Mouse (Mus musculus): Measurements from ENCODE around the gene Tmem50b. TPM values are rescaled to one million over a fixed set of nuclear protein-coding genes. Genes with fewer than 3 reads are reported as not detected.
"Not testable (repeated sequence)": the region's sequence is repeated elsewhere in the genome, so short reads cannot be mapped to it uniquely, and the experiment has no call there.

Tmem50b gene
- polyA plus RNA-seq, 1 experiment from 2014 or later, result 39.5 TPM

- Histone ChIP-seq H3K36me3 (ENCODE audit: control insufficient read depth, insufficient read depth, low read length) (no peaks in the 10 kb centered on the region), H3K4me2 (ENCODE audit: low read depth, low read length) (no peak overlapping the region), H3K27me3 (replicated peaks; ENCODE audit: control insufficient read depth, insufficient read depth, low read length) (no peaks in the 10 kb centered on the region), H3K4me3 (ENCODE audit: low read depth, low read length) (no peak overlapping the region), H3K9ac (ENCODE audit: low read depth, low read length) (no peak overlapping the region), H3K27ac (replicated peaks; ENCODE audit: low read depth, low read length) (no peak overlapping the region), H3K4me1 (ENCODE audit: control insufficient read depth, insufficient read depth, low read length) (peaks cover 13% of the 10 kb centered on the region), H3K9me3 (ENCODE audit: control insufficient read depth, low read length) (no peaks in the 10 kb centered on the region)
- no peak for ATAC-seq (ENCODE audit: low read depth)
- WGBS, result 83% methylated on average over 6 of the region's 6 CpGs
- no peak for DNase-seq (ENCODE audit: low spot score)
These were observed 61.2 kb downstream of the Tmem50b start for GRCm38 (mm10) chr16:91536372-91536771.

DNA sequence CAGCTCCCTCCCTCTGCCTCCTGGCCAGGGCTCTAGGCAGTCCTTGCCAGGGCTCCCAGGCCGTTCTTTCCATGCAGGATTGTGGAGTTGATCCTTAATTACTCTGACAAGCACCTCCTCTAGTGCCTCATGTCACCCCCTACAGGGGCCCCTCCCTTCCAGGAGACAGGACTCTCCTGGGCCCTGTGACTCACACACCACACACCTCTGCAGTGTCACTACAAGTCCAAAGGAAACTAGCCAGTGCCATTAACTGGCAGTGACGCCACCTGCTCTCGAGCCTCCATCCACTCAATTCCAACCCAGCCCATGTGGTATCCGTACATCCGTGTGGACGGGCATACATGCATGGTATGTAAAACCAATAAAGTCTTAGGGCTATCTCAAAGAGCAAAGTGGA lies 62.7 kb downstream of the Tmem50b start:
- H3K4me3 ChIP-seq (ENCODE audit: low read depth, low read length), result no peak overlapping the region
- H3K9me3 ChIP-seq (ENCODE audit: control insufficient read depth, low read length), result no peaks in the 10 kb centered on the region
- ATAC-seq (ENCODE audit: low read depth), result no peak
- H3K9ac ChIP-seq (ENCODE audit: low read depth, low read length), result no peak overlapping the region
- peaks cover 11% of the 10 kb centered on the region; the same call in 1 of the 2 replicates for H3K4me1 ChIP-seq (ENCODE audit: control insufficient read depth, insufficient read depth, low read length)
- H3K27ac ChIP-seq (replicated peaks; ENCODE audit: low read depth, low read length), result no peak overlapping the region
- no peak overlapping the region for H3K4me2 ChIP-seq (ENCODE audit: low read depth, low read length)
- no peaks in the 10 kb centered on the region for H3K27me3 ChIP-seq (replicated peaks; ENCODE audit: control insufficient read depth, insufficient read depth, low read length)
- WGBS, result 83% methylated on average over 6 of the region's 6 CpGs
- no peak for DNase-seq (ENCODE audit: low spot score)
- no peaks in the 10 kb centered on the region for H3K36me3 ChIP-seq (ENCODE audit: control insufficient read depth, insufficient read depth, low read length)

GRCm38 (mm10) chr16:91534477-91534876 lies 63.1 kb downstream of the Tmem50b start:
- H3K4me1 ChIP-seq (ENCODE audit: control insufficient read depth, insufficient read depth, low read length), result peaks cover 11% of the 10 kb centered on the region; the same call in 1 of the 2 replicates
- no peak overlapping the region for H3K4me3 ChIP-seq (ENCODE audit: low read depth, low read length)
- no peak overlapping the region for H3K27ac ChIP-seq (replicated peaks; ENCODE audit: low read depth, low read length)
- H3K36me3 ChIP-seq (ENCODE audit: control insufficient read depth, insufficient read depth, low read length), result no peaks in the 10 kb centered on the region
- DNase-seq (ENCODE audit: low spot score) (peak; percentile 90), ATAC-seq (ENCODE audit: low read depth) (peak; percentile 70; the same call in 1 of the 2 replicates)
- no peaks in the 10 kb centered on the region for H3K9me3 ChIP-seq (ENCODE audit: control insufficient read depth, low read length)
- WGBS, result 45% methylated on average over 13 of the region's 13 CpGs
- no peak overlapping the region for H3K4me2 ChIP-seq (ENCODE audit: low read depth, low read length)
- H3K9ac ChIP-seq (ENCODE audit: low read depth, low read length), result no peak overlapping the region
- H3K27me3 ChIP-seq (replicated peaks; ENCODE audit: control insufficient read depth, insufficient read depth, low read length), result no peaks in the 10 kb centered on the region

DNA sequence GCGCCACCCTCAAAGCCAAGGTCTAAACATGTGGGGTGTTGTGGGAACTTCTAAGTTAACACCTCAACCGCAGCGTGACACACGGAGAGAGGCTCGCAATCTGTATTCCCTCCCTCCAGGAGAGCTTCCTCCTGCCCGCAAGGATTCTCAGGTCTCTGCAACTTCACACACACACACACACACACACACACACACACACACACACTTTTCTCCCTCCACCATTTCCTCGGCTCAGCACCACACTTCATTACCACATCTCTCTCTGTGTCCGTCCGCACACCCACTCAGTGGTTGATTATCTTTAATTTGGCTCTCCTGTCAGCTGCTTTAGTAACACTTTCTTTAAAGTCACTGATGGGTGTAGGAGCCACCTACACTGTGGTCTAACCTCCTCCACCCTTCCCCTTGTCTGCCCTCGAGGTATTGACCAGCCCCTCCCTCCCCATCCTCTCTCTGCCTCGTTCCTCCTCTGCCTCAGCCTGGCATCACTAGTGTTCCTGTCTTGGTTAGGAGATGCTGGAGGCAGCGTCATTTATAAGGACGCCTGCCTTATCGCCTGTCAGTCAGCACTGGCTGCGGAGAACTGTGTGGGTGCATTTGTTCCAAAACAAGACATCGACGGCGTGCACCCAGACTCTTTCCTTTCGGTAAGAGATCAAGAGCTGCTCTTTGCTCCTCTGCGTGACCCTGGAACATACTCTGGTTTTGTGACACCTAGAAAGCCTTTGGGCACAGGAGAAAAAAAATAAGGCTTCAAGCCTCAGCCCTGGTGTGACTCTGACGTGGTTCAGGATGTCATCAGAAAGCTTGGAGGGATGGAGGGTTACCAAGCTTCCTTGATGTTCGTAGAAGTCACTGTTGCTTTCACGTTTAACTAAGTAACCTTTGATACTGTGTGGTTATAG lies 64.3 kb downstream of the Tmem50b start:
- H3K4me3 ChIP-seq (ENCODE audit: low read depth, low read length), result no peak overlapping the region
- WGBS, result 68% methylated on average over 23 of the region's 23 CpGs
- no peak overlapping the region for H3K9ac ChIP-seq (ENCODE audit: low read depth, low read length)
- H3K36me3 ChIP-seq (ENCODE audit: control insufficient read depth, insufficient read depth, low read length), result no peaks in the 10 kb centered on the region
- peaks cover 9% of the 10 kb centered on the region; the same call in 1 of the 2 replicates for H3K4me1 ChIP-seq (ENCODE audit: control insufficient read depth, insufficient read depth, low read length)
- H3K9me3 ChIP-seq (ENCODE audit: control insufficient read depth, low read length), result no peaks in the 10 kb centered on the region
- no peak overlapping the region for H3K27ac ChIP-seq (replicated peaks; ENCODE audit: low read depth, low read length)
- H3K27me3 ChIP-seq (replicated peaks; ENCODE audit: control insufficient read depth, insufficient read depth, low read length), result no peaks in the 10 kb centered on the region
- no peak for ATAC-seq (ENCODE audit: low read depth)
- DNase-seq (ENCODE audit: low spot score), result no peak
- H3K4me2 ChIP-seq (ENCODE audit: low read depth, low read length), result no peak overlapping the region

GRCm38 (mm10) chr16:91532429-91532828 lies 65.2 kb downstream of the Tmem50b start:
- DNase-seq (ENCODE audit: low spot score) (no peak), ATAC-seq (ENCODE audit: low read depth) (no peak)
- H3K36me3 ChIP-seq (ENCODE audit: control insufficient read depth, insufficient read depth, low read length), result no peaks in the 10 kb centered on the region
- H3K4me2 ChIP-seq (ENCODE audit: low read depth, low read length), result no peak overlapping the region
- H3K27me3 ChIP-seq (replicated peaks; ENCODE audit: control insufficient read depth, insufficient read depth, low read length), result no peaks in the 10 kb centered on the region
- H3K27ac ChIP-seq (replicated peaks; ENCODE audit: low read depth, low read length), result no peak overlapping the region
- H3K9ac ChIP-seq (ENCODE audit: low read depth, low read length), result no peak overlapping the region
- H3K9me3 ChIP-seq (ENCODE audit: control insufficient read depth, low read length), result no peaks in the 10 kb centered on the region
- no peaks in the 10 kb centered on the region for H3K4me1 ChIP-seq (ENCODE audit: control insufficient read depth, insufficient read depth, low read length)
- H3K4me3 ChIP-seq (ENCODE audit: low read depth, low read length), result no peak overlapping the region
- WGBS, result 74% methylated on average over 2 of the region's 2 CpGs

DNA sequence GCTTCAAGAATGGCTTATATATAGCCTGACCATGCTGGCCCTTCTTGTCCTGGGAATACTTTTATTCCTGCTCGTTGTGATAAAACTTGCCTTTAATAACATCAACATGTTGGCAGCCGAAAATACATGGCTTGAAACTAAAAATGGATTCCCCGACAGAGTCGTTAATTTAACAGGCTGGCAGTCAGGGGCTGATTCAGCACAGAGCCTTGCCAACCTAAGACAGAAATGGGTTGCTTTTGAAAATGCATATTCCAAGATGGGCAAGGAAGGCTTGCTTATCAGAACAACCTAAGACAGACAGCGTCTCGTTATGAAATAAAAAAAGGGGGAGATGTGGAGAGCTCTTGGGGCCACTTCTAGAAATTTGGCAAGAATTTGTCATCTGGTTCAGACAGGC lies 65.7 kb downstream of the Tmem50b start:
- H3K9me3 ChIP-seq (ENCODE audit: control insufficient read depth, low read length), result no peaks in the 10 kb centered on the region
- no peak for ATAC-seq (ENCODE audit: low read depth)

DNA sequence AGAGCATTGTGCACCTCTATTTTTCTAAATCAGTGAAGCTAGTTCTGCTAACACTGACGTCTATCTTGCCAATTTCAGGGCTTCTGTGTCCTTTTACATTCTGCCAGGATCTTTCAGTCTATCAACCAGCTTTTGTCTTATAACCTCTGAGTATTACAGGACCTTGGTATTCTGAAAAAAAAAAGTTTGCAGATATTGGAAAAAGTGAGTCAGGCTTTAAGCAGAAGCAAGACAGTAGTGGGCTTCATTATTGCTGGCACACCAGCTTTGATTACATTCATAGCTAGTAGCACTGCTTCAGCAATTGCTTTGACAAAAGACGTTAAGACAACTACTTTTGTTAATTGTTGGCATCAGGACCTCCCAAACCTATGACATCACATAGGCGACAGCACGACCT lies 66.8 kb downstream of the Tmem50b start:
- not testable (repeated sequence) for DNase-seq (ENCODE audit: low spot score); ATAC-seq (ENCODE audit: low read depth); H3K36me3 ChIP-seq (ENCODE audit: control insufficient read depth, insufficient read depth, low read length); H3K27ac ChIP-seq (replicated peaks; ENCODE audit: low read depth, low read length); H3K27me3 ChIP-seq (replicated peaks; ENCODE audit: control insufficient read depth, insufficient read depth, low read length); H3K4me2 ChIP-seq (ENCODE audit: low read depth, low read length); H3K4me1 ChIP-seq (ENCODE audit: control insufficient read depth, insufficient read depth, low read length); H3K4me3 ChIP-seq (ENCODE audit: low read depth, low read length); H3K9ac ChIP-seq (ENCODE audit: low read depth, low read length); H3K9me3 ChIP-seq (ENCODE audit: control insufficient read depth, low read length)
- WGBS, result 83% methylated on average over 4 of the region's 4 CpGs

More for the DNA sequence above, 65.7 kb downstream of the Tmem50b start:
- Histone ChIP-seq H3K27me3 (replicated peaks; ENCODE audit: control insufficient read depth, insufficient read depth, low read length) (no peaks in the 10 kb centered on the region), H3K4me2 (ENCODE audit: low read depth, low read length) (no peak overlapping the region), H3K9ac (ENCODE audit: low read depth, low read length) (no peak overlapping the region), H3K4me3 (ENCODE audit: low read depth, low read length) (no peak overlapping the region), H3K4me1 (ENCODE audit: control insufficient read depth, insufficient read depth, low read length) (no peaks in the 10 kb centered on the region), H3K36me3 (ENCODE audit: control insufficient read depth, insufficient read depth, low read length) (no peaks in the 10 kb centered on the region), H3K27ac (replicated peaks; ENCODE audit: low read depth, low read length) (no peak overlapping the region)
- 70% methylated on average over 6 of the region's 6 CpGs for WGBS
- DNase-seq (ENCODE audit: low spot score), result no peak

DNA sequence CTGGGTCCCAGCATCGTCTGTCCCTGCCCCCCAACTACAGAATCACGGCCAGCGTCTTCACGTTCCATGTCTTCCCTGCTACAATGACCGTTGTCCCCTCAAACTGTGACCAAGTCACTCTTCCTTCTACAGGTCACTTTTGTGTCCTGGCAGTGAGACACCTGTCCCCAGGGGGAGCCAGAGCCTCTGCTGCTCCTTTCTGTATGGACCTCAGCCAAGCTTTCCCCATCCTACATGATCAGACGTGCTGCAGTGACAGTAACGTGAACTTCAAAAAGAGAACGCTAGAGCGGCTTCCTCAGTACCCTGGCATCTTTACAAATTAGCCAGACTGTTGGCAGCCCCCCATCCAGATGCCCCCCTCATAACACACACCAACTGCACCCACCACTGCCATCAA lies 69.0 kb downstream of the Tmem50b start:
- H3K4me2 ChIP-seq (ENCODE audit: low read depth, low read length), result no peak overlapping the region
- no peaks in the 10 kb centered on the region for H3K36me3 ChIP-seq (ENCODE audit: control insufficient read depth, insufficient read depth, low read length)
- no peak overlapping the region for H3K9ac ChIP-seq (ENCODE audit: low read depth, low read length)
- H3K4me1 ChIP-seq (ENCODE audit: control insufficient read depth, insufficient read depth, low read length), result no peaks in the 10 kb centered on the region
- no peaks in the 10 kb centered on the region for H3K27me3 ChIP-seq (replicated peaks; ENCODE audit: control insufficient read depth, insufficient read depth, low read length)
- H3K4me3 ChIP-seq (ENCODE audit: low read depth, low read length), result no peak overlapping the region
- ATAC-seq (ENCODE audit: low read depth), result no peak
- no peak for DNase-seq (ENCODE audit: low spot score)
- 80% methylated on average over 9 of the region's 9 CpGs for WGBS
- H3K27ac ChIP-seq (replicated peaks; ENCODE audit: low read depth, low read length), result no peak overlapping the region
- H3K9me3 ChIP-seq (ENCODE audit: control insufficient read depth, low read length), result no peaks in the 10 kb centered on the region

DNA sequence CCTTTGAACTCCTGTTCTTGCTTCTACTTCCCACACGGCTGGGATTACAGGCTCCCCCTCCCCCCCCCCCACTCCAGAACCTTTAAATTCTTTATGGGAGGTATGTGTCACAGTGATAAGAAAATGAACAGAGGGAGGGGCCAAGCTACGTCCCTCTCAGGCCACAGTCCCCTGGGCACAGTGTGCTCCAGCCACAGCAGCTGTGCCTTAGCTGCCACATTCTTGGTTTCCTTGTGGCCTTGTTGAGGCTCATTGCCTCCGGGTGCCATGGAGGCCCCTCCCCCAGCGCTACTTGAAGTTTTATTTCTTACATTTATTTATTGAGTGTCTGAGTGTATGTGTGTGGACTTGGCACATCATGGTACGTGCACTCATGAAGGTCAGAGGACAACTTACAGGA lies 70.1 kb downstream of the Tmem50b start:
- no peak overlapping the region for H3K4me3 ChIP-seq (ENCODE audit: low read depth, low read length)
- H3K9me3 ChIP-seq (ENCODE audit: control insufficient read depth, low read length), result no peaks in the 10 kb centered on the region
- H3K27ac ChIP-seq (replicated peaks; ENCODE audit: low read depth, low read length), result no peak overlapping the region
- no peaks in the 10 kb centered on the region for H3K4me1 ChIP-seq (ENCODE audit: control insufficient read depth, insufficient read depth, low read length)
- H3K4me2 ChIP-seq (ENCODE audit: low read depth, low read length), result no peak overlapping the region
- WGBS, result 56% methylated on average over 5 of the region's 5 CpGs
- no peaks in the 10 kb centered on the region for H3K27me3 ChIP-seq (replicated peaks; ENCODE audit: control insufficient read depth, insufficient read depth, low read length)
- H3K9ac ChIP-seq (ENCODE audit: low read depth, low read length), result no peak overlapping the region
- DNase-seq (ENCODE audit: low spot score), result no peak
- ATAC-seq (ENCODE audit: low read depth), result no peak
- H3K36me3 ChIP-seq (ENCODE audit: control insufficient read depth, insufficient read depth, low read length), result no peaks in the 10 kb centered on the region
